Mouse (Mus musculus) erythroblast, embryonic 14.5 days (primary cell): ENCODE measurements around the gene Col10a1.

Source experiments
- GATA1 ChIP-seq: IDR thresholded peaks from 2 replicates; pipeline ENCODE4 v1.6.1; 2012; ENCODE audit warnings: low read length, inconsistent platforms, mixed read lengths
- TAL1 ChIP-seq: IDR thresholded peaks from 3 replicates; pipeline ENCODE4 v1.6.1; 2012; ENCODE audit warnings: low read length, inconsistent platforms, mixed read lengths

DNA sequence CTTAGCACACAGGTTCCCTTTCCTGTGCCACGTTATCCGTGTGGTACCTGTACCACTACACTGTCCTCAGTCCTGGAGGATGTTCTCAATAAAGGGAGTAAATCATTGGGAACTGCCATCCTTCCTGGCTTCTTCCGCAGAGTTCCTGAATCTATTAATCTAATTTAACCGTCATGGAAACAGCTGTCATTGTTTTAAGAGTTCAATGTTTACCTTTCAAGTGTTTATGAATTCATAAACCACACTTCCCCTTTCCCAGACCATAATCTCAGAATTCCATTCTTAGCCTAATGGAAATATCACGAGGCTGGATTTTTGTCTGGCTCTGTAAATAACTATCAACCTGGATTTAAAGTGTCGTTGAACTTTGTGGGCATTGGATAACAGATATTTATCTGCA lies 48.8 kb upstream of the Col10a1 start:
- TF ChIP-seq GATA1 (no peak), TAL1 (no peak)
